Mouse (Mus musculus): ENCODE measurements around the gene Inhbb.

GRCm38 (mm10) chr1:119420984-119421575, 968 bp downstream of the Inhbb start:
- TF ChIP-seq CTCF (IDR thresholded peaks at IDR 0.05; ENCODE audit: extremely low read depth, insufficient read depth, low read length): no peak
- TF ChIP-seq POLR2A (IDR thresholded peaks at IDR 0.05; ENCODE audit: extremely low read depth, insufficient read depth, low read length): no peak
